Mouse (Mus musculus) hindbrain, embryonic 12.5 days (tissue): ENCODE data around the gene Sult2b1. TPM values are rescaled to one million over a fixed set of nuclear protein-coding genes. Genes with fewer than 3 reads are reported as not detected.

Source experiments
- ATAC-seq: fragments of 200-750 bp; cut with Nextera tagmentation; 2 replicates; pipeline ENCODE4 v1.8.0; 2017; ENCODE audit warnings: moderate TSS enrichment; ENCODE audit not compliant: low FRiP score
- H3K27ac ChIP-seq: fragments of 300-500 bp; sonication (generic); 2 replicates; pipeline ENCODE4 v1.5.1; 2016; ENCODE audit warnings: mild to moderate bottlenecking
- H3K27me3 ChIP-seq: fragments of 300-500 bp; sonication (generic); 2 replicates; pipeline ENCODE4 v1.6.1; 2016; ENCODE audit warnings: mild to moderate bottlenecking
- H3K36me3 ChIP-seq: fragments of 300-500 bp; sonication (generic); 2 replicates; pipeline ENCODE4 v1.6.1; 2016; ENCODE audit warnings: mild to moderate bottlenecking
- H3K4me1 ChIP-seq: fragments of 300-500 bp; sonication (generic); 2 replicates; pipeline ENCODE4 v1.6.1; 2016
- H3K4me2 ChIP-seq: fragments of 300-500 bp; sonication (generic); replicated peaks from 2 replicates; pipeline ENCODE4 v1.6.1; 2016; ENCODE audit warnings: mild to moderate bottlenecking
- H3K4me3 ChIP-seq: fragments of 300-500 bp; sonication (generic); 2 replicates; pipeline ENCODE4 v1.5.1; 2016; ENCODE audit warnings: mild to moderate bottlenecking
- H3K9ac ChIP-seq: fragments of 300-500 bp; sonication (generic); 2 replicates; pipeline ENCODE4 v1.6.1; 2016; ENCODE audit warnings: mild to moderate bottlenecking, moderate library complexity
- H3K9me3 ChIP-seq: fragments of 300-500 bp; sonication (generic); replicated peaks from 2 replicates; pipeline ENCODE4 v1.6.1; 2016; ENCODE audit warnings: mild to moderate bottlenecking
- WGBS: fragments of 180-500 bp; shearing (Covaris S2); methylation state at CpG from one replicate; pipeline ENCODE4 v1.1.7; 2016; 5-methylcytosine and 5-hydroxymethylcytosine counted together
- polyA plus RNA-seq: library from polyadenylated mRNA; unstranded; fragments of >200 nt; fragmentation: Nextera tagmentation; extraction: Ambion mirVana; gene quantifications from 2 replicates; pipeline ENCODE4 v1.2.1, GENCODE M21; 2016

Gene Sult2b1
- polyA plus RNA-seq, 1 experiment from 2014 or later = 2.4 TPM

DNA sequence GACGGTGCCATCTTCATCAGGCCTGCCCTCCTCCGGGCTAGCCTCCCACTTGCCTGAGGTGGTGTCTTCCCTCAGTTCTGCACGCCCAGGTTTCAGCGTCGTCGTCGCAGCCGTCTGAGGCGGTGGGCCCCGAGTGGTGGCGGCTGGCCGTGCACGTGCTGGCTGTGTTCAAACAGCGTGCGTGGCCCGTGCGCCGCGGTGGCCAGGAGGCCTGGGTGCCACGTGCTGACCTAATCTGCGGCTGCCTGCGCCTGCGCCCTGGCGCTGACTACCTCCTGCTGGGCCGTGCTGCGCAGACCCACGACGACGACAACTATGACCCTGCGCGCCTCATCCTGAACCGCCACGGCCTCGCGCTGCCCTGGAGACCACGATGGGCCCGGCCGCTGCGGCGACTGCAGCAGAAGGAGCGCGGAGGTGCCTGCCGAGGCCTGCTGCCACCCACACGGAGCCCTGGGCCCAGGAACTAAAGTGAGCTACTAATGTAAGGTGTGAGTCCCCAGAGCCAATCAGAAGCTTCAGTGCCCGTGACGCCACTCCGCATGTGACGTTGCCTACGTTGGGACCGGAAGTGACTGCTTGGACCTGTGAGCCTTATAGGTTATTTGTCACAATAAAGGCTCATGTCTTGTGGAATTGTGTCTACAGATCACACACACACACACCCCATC is 90.4 kb downstream of the Sult2b1 start, which contains the start of gene Sec1:
Sec1 (minus strand) TSS at position 482 of the 671 bp plus-strand sequence.
- Histone ChIP-seq H3K36me3 (no peaks in the 10 kb centered on the region), H3K9me3 (no peaks in the 10 kb centered on the region), H3K4me1 (peaks cover 5% of the 10 kb centered on the region; the same call in 1 of the 2 replicates), H3K4me3 (no peak within 1 kb of the TSS), H3K27ac (no peak within 1 kb of the TSS; the same call in 1 of the 2 replicates), H3K9ac (no peak within 1 kb of the TSS), H3K27me3 (peaks cover 27% of the 10 kb centered on the region), H3K4me2 (no peak within 1 kb of the TSS)
- 89% methylated on average over 50 of the region's 50 CpGs for WGBS
- ATAC-seq = no peak

DNA sequence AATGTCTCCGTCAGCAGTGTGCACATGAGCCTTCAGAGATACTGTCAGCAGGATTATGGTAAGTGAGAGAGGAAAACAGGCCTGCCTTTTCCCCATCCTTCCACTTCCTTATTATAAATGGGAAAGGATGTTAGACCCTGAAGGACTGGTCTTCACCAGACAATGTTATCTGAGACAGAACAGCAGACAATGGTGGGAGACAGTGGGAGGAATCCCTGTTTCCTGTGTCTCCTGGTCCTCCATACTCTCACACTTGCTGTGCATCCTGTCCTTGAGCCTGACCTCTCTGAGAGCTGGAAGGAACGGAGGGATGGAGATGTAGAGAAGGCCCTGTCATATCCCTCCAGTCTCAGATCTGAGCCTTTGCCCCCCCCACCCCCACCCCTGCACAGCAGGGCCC is 92.1 kb downstream of the Sult2b1 start:
- Histone ChIP-seq H3K4me1 (peaks cover 5% of the 10 kb centered on the region; the same call in 1 of the 2 replicates), H3K9ac (no peak overlapping the region), H3K27ac (no peak overlapping the region), H3K4me2 (no peak overlapping the region), H3K36me3 (no peaks in the 10 kb centered on the region), H3K9me3 (no peaks in the 10 kb centered on the region), H3K4me3 (no peak overlapping the region), H3K27me3 (peaks cover 18% of the 10 kb centered on the region)
- ATAC-seq = no peak
- 81% methylated on average over 2 of the region's 2 CpGs for WGBS

DNA sequence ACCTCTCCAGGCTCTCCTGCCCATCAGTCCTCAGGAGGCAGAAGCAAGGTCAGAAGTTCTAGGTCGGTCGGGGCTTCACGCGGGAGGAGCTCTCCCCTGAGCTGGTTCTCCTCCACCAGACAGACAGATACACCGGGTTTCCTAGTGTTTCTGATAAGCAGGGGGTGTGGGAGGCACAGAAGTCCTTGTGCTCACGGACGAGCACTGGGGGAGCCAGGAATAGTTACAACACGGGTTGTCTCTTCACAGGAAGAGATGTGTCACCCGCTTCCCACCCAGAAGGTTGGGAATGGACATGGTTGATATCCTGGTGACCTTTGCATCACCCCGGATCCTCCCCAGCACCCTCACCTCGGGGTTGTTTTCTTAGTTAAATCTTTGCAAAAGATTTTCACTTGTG is 94.7 kb downstream of the Sult2b1 start:
- no peak overlapping the region for H3K4me3 ChIP-seq
- WGBS = 70% methylated on average over 11 of the region's 11 CpGs
- H3K4me1 ChIP-seq = peaks cover 12% of the 10 kb centered on the region
- peaks cover 22% of the 10 kb centered on the region for H3K27me3 ChIP-seq
- H3K27ac ChIP-seq = no peak overlapping the region
- no peaks in the 10 kb centered on the region for H3K36me3 ChIP-seq
- no peak for ATAC-seq
- H3K9me3 ChIP-seq = no peaks in the 10 kb centered on the region
- no peak overlapping the region for H3K4me2 ChIP-seq
- no peak overlapping the region for H3K9ac ChIP-seq

DNA sequence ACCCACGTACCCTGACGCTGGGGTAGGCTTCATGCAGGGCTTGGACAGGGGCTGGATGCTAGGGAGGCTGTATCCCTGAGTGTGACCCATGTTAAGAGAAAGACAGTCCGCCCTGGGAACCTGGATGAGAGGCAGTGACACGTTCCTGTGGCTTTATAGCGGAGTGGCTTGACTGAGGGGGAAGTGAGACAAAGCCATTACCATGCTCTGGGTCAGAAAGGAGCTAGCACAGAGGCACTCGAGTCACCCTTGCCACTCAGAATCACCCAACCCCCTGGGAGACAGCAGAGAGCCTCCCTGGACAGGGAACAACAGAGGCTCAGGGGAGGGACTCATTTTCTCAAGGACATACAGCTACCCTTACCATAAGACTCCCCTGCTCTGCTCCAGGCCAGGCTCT is 95.4 kb downstream of the Sult2b1 start:
- Histone ChIP-seq H3K4me3 (no peak overlapping the region), H3K9ac (no peak overlapping the region), H3K36me3 (no peaks in the 10 kb centered on the region), H3K4me1 (peaks cover 12% of the 10 kb centered on the region), H3K27me3 (peaks cover 22% of the 10 kb centered on the region), H3K27ac (no peak overlapping the region), H3K9me3 (no peaks in the 10 kb centered on the region), H3K4me2 (no peak overlapping the region)
- no peak for ATAC-seq
- WGBS = 69% methylated on average over 6 of the region's 6 CpGs

DNA sequence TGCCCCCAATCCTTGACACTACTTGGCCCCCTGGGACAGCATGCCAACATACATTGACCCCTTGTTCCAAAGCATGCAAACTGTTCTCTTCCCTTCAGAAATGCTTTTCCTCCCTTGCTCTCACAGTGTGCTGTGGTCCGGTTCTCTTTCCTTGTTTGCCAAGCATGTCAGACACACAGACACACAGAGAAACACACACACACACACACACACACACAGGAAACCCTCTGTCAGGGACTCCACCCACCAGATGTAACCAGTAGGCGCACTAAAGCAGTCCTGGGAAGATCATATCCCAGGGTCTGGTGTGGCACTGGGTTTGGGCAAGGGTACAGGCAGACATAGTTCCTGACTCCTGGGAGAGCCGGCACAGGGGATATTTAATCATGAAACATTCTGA is 97.6 kb downstream of the Sult2b1 start:
- no peaks in the 10 kb centered on the region for H3K36me3 ChIP-seq
- WGBS = 58% methylated on average over 3 of the region's 3 CpGs
- no peak overlapping the region for H3K9ac ChIP-seq
- ATAC-seq = no peak
- H3K9me3 ChIP-seq = no peaks in the 10 kb centered on the region
- no peak overlapping the region for H3K27ac ChIP-seq
- H3K4me3 ChIP-seq = no peak overlapping the region
- H3K27me3 ChIP-seq = peaks cover 24% of the 10 kb centered on the region
- H3K4me1 ChIP-seq = peaks cover 20% of the 10 kb centered on the region
- H3K4me2 ChIP-seq = no peak overlapping the region

DNA sequence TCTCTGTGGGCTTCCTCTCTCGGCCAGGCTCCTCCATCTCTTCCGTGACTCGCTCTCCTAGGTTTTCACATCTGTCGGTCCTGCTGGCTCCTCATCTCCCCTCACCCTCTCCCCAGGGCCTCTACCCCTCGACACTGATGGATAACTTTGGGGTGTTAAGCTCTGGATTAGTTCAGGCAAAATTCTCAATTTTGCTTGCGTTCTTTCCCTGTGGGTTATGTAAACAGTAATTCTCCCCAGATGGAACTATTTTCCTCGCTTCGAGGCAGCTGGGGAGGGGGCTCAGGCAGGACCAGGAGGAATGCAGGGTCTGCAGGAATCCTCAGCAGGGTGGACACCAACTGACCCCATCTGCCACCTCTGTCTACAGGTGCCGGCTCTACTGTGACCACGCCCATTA is 98.7 kb downstream of the Sult2b1 start:
- Histone ChIP-seq H3K9me3 (no peaks in the 10 kb centered on the region), H3K27me3 (peaks cover 22% of the 10 kb centered on the region), H3K4me1 (peaks cover 20% of the 10 kb centered on the region), H3K27ac (no peak overlapping the region), H3K4me2 (no peak overlapping the region), H3K9ac (no peak overlapping the region; the same call in 1 of the 2 replicates), H3K36me3 (no peaks in the 10 kb centered on the region), H3K4me3 (no peak overlapping the region)
- ATAC-seq = no peak
- 52% methylated on average over 10 of the region's 10 CpGs for WGBS

DNA sequence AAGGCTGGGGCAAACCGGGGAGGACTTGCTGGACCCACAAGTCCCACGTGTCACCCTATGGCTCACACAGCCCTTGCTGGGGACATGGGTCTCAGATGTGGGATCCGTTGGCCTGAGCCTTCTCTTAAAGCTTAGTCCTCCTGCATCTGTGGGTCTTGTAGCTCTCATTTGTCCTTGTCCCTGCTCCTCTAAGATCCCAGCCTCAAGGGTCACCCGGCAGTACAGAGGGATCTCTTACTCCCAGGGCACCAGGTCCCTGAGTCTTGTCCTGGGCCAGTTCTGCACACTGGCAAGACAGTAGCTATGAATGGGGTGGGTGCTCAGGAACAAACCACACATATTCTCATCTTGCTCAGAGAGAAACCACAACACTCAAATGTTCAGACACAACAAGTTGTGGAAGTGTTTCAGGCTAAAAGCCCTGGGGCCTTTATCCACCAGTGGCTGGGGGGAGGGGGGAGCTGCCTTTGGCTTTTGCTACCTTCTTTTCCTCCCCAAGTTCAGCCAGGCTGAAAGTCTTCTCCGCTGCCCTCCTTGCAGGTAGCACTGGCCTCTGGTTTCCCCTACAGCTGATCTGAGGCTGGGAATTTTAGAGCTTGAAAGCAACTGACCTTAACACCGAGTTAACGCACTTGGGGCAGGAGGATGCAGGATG is 100.9 kb downstream of the Sult2b1 start, which contains the start of gene Ntn5:
Ntn5 (plus strand) TSS at position 627 of the 655 bp plus-strand sequence.
- Histone ChIP-seq H3K27ac (0 out of 2 replicates have a peak within 1 kb of the TSS, but pooled peaks have one; percentile 68), H3K36me3 (no peaks in the 10 kb centered on the region), H3K9ac (no peak within 1 kb of the TSS), H3K4me1 (peaks cover 20% of the 10 kb centered on the region), H3K27me3 (peaks cover 11% of the 10 kb centered on the region; the same call in 1 of the 2 replicates), H3K4me3 (no peak within 1 kb of the TSS), H3K9me3 (no peaks in the 10 kb centered on the region), H3K4me2 (no peak within 1 kb of the TSS)
- WGBS = 73% methylated on average over 7 of the region's 7 CpGs
- ATAC-seq = no peak

DNA sequence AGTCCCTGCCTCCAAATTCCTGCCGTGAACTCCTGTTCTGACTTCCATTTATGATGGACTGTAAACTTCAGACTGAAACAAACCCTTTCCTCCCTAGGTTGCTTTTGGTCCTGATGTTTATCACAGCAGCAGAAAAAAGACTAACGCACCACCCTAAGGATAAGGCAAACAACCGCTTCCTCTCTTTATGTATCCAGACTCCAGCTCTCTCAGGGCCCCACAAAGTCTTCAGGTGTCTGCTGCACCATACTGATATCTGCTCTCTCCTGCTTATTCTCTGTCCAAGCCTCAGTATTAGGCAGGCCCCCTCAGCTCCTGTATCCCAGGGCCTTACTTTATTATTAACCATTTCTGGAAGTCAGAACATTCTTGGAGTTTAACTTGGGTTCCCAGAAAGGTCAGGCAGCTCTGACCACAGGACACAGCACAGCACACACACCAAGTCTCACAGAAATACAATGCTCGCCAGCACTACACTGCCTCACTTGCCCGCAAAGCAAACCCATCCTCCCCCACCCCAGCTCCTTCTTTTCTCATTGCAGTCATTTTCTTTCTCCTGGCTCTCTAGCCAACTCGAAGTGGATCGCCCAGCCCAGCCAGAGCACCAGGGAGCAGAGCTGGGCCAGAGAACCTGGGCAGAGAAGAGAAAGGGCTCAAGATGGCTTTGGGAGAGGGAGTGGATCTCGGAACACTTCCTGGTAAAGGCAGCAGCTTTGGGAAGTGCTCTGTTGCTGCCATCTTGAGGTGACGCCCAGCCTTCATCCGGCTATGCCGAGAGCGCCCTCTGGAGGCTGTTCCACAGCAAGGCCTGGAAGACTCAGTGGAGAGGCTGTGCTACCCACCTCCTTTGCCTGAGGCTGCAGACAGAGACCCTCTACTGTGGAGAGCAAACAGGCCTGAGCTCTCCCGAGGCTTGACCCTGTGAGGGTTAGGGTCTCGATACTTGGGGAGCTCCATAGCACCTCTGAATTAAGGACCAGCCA is 102.0 kb downstream of the Sult2b1 start:
- peaks cover 20% of the 10 kb centered on the region for H3K4me1 ChIP-seq
- peaks cover 11% of the 10 kb centered on the region; the same call in 1 of the 2 replicates for H3K27me3 ChIP-seq
- H3K4me2 ChIP-seq = peak overlapping the region; percentile 41
- no peaks in the 10 kb centered on the region for H3K9me3 ChIP-seq
- peak overlapping the region; percentile 56 for H3K9ac ChIP-seq
- peak; percentile 75 for ATAC-seq
- no peaks in the 10 kb centered on the region for H3K36me3 ChIP-seq
- peak overlapping the region; percentile 68 for H3K27ac ChIP-seq
- 33% methylated on average over 14 of the region's 14 CpGs for WGBS
- H3K4me3 ChIP-seq = no peak overlapping the region

DNA sequence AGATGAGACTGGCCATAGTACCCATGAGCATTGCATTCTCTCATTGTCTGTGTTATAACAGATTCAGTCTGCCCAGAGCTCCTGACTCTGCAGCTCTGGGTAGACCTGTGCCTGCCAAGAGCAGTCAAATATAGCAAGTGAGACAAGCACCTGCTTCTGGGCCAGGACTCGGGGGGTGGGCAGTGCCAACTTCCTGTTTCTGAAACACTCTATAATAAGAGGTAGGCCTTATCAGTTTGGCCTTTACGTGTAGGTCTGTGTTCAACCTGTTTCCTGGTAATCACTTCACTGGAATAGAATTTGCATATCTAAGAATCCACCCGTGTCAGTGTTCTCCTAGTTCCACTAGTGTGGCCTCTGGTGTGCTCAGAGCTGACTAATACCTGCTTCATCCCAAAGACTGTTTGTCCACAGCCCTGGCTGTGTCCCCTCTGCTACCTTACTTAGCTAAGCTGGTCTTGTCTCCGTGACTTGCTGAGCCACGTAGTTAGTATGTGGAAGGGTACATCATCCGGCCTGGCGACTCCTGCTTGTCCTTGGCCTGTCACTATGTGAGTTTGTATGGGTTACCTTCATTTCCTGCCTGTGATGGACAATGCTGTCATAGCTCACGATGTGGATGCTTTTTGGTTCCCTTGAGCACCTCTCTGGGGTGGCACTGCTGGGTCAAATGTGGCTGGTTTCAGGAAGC is 103.3 kb downstream of the Sult2b1 start:
- H3K9ac ChIP-seq = no peak overlapping the region
- ATAC-seq = no peak
- H3K36me3 ChIP-seq = no peaks in the 10 kb centered on the region
- WGBS = 81% methylated on average over 8 of the region's 8 CpGs
- H3K4me3 ChIP-seq = no peak overlapping the region
- H3K4me1 ChIP-seq = peaks cover 12% of the 10 kb centered on the region
- H3K9me3 ChIP-seq = no peaks in the 10 kb centered on the region
- H3K27ac ChIP-seq = no peak overlapping the region
- peaks cover 11% of the 10 kb centered on the region; the same call in 1 of the 2 replicates for H3K27me3 ChIP-seq
- no peak overlapping the region for H3K4me2 ChIP-seq
